Mouse (Mus musculus) gastrocnemius, postnatal 10 days (tissue): ENCODE data around the gene Ndufb5. TPM values are rescaled to one million over a fixed set of nuclear protein-coding genes. Genes with fewer than 3 reads are reported as not detected.
"Not testable (repeated sequence)": the region's sequence is repeated elsewhere in the genome, so short reads cannot be mapped to it uniquely, and the experiment has no call there.

Experiments
- DNase-seq: peaks from one replicate; pipeline ENCODE4 v3.0.0; 2021; ENCODE audit warnings: mixed read lengths
- total RNA-seq, 2 experiments: library from RNA; stranded (reverse); gene quantifications; 2 replicates each; pipeline ENCODE4 v1.2.3; 2021

Ndufb5 gene
- total RNA-seq, 2 experiments from 2014 or later = 393 to 444 TPM

DNA sequence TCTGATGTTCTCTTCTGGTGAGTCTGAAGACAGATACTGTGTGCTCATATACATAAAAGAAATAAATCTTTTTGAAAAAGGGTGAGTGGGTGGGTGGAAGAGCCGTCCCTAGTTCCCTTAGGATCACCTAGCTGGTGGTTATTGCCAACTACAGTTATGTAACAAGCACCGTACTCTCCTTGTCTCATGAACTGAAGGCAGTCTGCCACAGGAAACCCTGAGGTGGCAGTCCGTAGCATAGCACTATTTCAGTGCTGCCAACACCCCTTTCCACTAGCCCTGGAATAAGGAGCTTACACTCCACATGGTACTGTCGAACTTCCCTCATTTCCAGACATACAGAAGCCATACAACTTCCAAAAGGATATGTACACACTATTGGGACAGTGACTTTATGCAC is 8.9 kb upstream of the Ndufb5 start:
- DNase-seq = no peak

DNA sequence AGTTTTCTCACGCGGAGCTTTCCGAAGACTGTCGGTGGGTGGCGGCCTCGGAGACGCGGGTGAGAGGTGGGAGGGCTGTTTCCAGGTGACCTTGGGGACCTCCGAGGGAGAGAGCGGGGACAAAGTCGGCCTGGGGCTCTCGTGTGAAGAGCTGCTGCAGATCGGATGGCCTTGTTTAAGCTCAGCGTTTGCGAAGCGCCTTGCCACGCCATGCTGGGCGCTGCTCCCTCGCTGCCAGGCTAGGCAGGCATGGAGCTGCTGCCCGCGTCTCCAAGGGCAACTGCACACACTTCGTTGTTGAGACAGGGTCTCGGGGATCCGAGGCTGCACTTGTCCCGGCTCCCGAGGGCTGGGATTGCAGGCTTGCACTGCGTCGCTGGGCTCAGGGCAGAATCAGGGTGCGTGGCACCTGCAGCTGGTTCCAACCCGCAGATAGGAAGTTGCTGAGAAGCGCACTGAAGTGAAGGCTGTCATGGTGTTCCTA is 424 bp downstream of the Ndufb5 start, which contains the start of gene Mrpl47:
Mrpl47 (minus strand) TSS at position 434 of the 484 bp plus-strand sequence.
- no peak for DNase-seq

DNA sequence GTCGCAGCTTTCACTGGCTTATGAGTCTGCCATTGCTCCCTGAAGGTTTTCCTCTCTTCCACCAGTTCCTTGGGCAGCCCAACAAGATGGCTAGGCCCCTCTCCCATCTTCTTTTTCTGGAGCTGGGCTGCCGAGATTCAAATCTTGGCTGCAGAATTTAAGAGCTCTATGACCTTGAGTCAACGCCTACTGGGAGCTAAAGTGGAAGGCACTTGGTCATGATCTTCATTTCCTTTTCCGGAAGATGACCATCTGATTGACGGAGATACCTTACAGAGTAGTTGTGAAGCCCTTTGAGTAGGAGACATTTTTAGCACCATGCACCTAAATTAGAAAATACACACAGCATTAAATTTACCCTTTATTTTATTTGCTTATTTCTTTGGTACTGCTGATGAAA is 1.8 kb downstream of the Ndufb5 start:
- no peak for DNase-seq

GRCm38 (mm10) chr3:32742276-32742780 is 5.5 kb downstream of the Ndufb5 start:
- no peak for DNase-seq

DNA sequence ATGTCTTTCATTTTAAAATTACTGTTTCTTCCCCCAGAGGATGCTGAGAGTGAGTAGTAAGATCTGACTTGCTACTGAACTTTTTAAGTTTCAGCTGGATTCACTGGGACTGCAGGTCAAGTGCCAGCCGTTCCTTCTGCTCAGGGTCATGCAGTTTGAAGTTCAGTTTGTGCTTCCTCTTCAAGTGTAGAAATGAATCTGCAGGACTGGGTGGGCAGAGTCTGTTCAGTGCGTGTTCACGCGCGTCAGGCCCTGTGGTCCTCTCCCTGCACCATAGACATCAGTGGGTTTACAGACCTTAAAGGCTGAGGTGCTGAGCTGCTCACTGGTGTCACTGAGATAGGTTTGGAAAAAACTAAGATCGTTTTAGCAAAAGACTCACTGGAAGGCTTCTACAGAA is 8.2 kb downstream of the Ndufb5 start:
- DNase-seq = no peak

DNA sequence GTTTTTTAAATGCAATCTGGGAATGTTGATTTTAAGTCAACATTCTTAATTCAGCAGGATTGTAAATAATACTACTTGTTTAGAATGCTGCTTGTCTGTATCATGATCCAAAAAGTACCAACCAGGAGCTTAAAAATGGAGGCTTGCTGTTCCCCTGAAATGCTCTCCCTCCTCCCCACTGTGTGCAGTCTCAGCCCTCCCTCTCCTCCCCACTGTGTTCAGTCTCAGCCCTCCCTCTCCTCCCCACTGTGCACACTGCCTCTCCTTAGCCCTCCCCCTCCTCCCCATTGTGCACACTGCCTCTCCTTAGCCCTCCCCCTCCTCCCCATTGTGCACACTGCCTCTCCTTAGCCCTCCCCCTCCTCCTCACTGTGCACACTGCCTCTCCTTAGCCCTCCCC is 8.6 kb downstream of the Ndufb5 start:
- DNase-seq = not testable (repeated sequence)

DNA sequence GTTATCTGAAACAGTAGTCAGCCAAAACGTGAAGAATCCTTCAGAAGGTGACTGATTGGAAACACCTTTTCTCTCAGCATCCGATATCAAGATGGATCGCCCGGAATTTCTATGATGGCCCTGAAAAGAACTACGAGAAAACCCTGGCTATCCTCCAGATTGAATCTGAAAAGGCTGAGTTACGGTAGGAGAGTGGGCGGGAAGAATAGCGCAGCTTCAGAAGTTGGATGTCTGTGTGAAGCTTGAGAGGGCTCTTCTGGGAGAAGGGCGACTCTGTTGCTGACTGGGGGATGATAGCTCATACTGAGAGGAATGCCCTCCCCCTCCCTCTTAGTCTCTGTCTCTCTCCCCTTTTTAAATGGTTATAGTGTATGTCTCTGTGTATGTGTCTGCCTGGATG is 11.6 kb downstream of the Ndufb5 start:
- no peak for DNase-seq

- no peak for DNase-seq
These were observed 13.2 kb downstream of the Ndufb5 start for GRCm38 (mm10) chr3:32749820-32750579.

GRCm38 (mm10) chr3:32754384-32754915 is 17.7 kb downstream of the Ndufb5 start:
- DNase-seq = no peak

- no peak for DNase-seq
These were observed 22.4 kb downstream of the Ndufb5 start for GRCm38 (mm10) chr3:32759212-32759611.

- no peak for DNase-seq
These were observed 26.2 kb downstream of the Ndufb5 start for GRCm38 (mm10) chr3:32762962-32763361.

- DNase-seq = no peak
These were observed 27.1 kb downstream of the Ndufb5 start for GRCm38 (mm10) chr3:32763902-32764301.

GRCm38 (mm10) chr3:32770781-32771180 is 34.0 kb downstream of the Ndufb5 start:
- DNase-seq = no peak

Other genes starting within 250 kb of the Ndufb5 start
- under 1 TPM in 1 of 2 experiments, not detected in 1; 0.25 TPM for gene Kcnmb3, start 244.8 kb upstream of the Ndufb5 start, total RNA-seq
- gene Zfp639, start 226.7 kb upstream of the Ndufb5 start, total RNA-seq = 10 to 100 TPM; 22.8 to 27.1 TPM
- gene Mfn1, start 207.5 kb upstream of the Ndufb5 start, total RNA-seq = 100 to 1,000 TPM in 1 of 2 experiments, 10 to 100 TPM in 1; 99.2 to 103 TPM
- 10 to 100 TPM; 26.5 to 30.2 TPM for gene Gnb4, start 120.4 kb upstream of the Ndufb5 start, total RNA-seq
- 10 to 100 TPM; 27.3 to 30.7 TPM for gene Actl6a, start 30.7 kb upstream of the Ndufb5 start, total RNA-seq
- gene Mrpl47, start 615 bp downstream of the Ndufb5 start, total RNA-seq = 10 to 100 TPM; 31.1 to 34.7 TPM
- gene Usp13, start 80.6 kb downstream of the Ndufb5 start, total RNA-seq = 100 to 1,000 TPM; 125 to 134 TPM